Mouse (Mus musculus): Measurements from ENCODE around the gene Vmn1r228.

The Vmn1r228 gene

DNA sequence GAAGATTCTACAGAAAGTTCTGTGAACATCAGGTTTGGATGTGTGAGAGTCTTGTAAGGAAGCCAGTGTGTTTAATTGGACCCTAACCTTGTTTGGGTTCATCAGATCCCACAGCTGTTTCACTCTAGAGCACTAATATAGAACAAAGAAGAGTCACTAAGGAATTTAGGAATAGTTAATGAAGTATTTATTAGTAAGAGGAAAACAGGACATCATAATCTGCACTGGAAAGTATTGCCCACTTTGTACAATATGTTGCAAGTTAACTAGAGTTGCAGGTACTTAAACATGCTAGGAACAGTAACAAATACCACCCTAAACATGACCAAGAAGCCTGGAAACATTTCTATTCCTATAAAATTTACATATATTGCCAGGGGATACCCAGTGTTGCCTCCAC, at the start of gene Vmn1r228:
Gene Vmn1r228, minus strand, starts transcription at position 101 of the 400 bp plus-strand sequence.
- DNase-seq (ENCODE audit: low spot score), result no peak

DNA sequence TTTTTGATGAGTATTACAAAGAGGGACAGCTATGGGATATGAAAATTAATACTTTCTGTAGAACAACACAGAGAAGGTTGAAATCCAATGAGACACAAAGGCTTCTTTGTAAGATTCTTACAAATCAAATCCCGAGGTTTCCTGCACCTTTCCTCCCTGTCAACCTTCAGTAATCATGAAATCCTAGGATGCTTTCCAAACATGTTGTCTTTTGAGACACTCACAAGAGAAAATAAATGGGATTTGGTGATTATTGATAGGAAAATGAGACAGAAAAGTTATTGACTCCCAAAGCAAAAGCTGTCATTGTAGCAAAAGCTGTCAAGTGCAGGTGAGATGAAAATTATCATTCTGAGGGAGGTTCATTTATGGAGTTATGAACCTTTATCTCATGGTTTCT, 25.3 kb upstream of the Vmn1r228 start, which contains the start of gene Vmn1r229:
Gene Vmn1r229, plus strand, starts transcription at position 301 of the 400 bp plus-strand sequence.
- DNase-seq (ENCODE audit: low spot score), result no peak

DNA sequence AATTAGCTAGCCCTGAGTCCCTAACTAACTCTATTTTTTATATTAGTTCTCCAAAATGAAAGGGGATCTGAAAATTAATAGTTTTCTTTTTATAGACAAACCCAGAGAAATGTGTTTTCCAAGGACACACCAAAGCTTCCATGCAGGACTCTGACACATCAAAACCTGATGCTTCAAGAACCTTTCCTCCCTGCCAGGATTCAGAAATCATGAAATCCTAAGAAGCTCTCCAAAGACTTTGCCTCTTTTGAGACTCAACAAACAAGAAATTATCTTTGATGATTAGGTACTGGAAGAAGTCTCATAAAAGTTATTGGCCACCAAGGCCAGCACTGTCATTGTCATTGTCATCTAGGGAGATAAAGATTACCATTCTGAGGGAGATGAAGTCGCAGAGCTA, 56.4 kb downstream of the Vmn1r228 start, which contains the start of gene Vmn1r227:
Gene Vmn1r227, plus strand, starts transcription at position 301 of the 400 bp plus-strand sequence.
- DNase-seq (ENCODE audit: low spot score), result no peak
